Mouse (Mus musculus): Measurements from ENCODE around the gene Card11. TPM values are rescaled to one million over a fixed set of nuclear protein-coding genes. Genes with fewer than 3 reads are reported as not detected.

Gene Card11
- polyA plus RNA-seq, 1 experiment: not detected

- TF ChIP-seq CTCF (IDR thresholded peaks at IDR 0.05; ENCODE audit: insufficient read depth, low read depth, low read length) (no peak), POLR2A (IDR thresholded peaks at IDR 0.05; ENCODE audit: insufficient read depth, low read depth, low read length) (no peak)
- Histone ChIP-seq H3K4me3 (ENCODE audit: insufficient read depth, low read depth, low read length) (no peak overlapping the region), H3K4me1 (ENCODE audit: control insufficient read depth, insufficient read depth, low read length) (no peaks in the 10 kb centered on the region), H3K27ac (ENCODE audit: insufficient read depth, low read depth, low read length) (no peak overlapping the region)
- WGBS: 87% methylated on average over 13 of the region's 13 CpGs
These were observed 99.5 kb downstream of the Card11 start for GRCm38 (mm10) chr5:140900866-140901265.

GRCm38 (mm10) chr5:140891080-140891479, 109.3 kb downstream of the Card11 start:
- H3K4me1 ChIP-seq (ENCODE audit: control insufficient read depth, insufficient read depth, low read length): peaks cover 15% of the 10 kb centered on the region
- H3K4me3 ChIP-seq (ENCODE audit: insufficient read depth, low read depth, low read length): no peak overlapping the region
- no peak overlapping the region for H3K27ac ChIP-seq (ENCODE audit: insufficient read depth, low read depth, low read length)
- WGBS: 48% methylated on average over 9 of the region's 10 CpGs
- TF ChIP-seq POLR2A (IDR thresholded peaks at IDR 0.05; ENCODE audit: insufficient read depth, low read depth, low read length) (no peak), CTCF (IDR thresholded peaks at IDR 0.05; ENCODE audit: insufficient read depth, low read depth, low read length) (no peak)

GRCm38 (mm10) chr5:140890050-140890449, 110.3 kb downstream of the Card11 start:
- no peak overlapping the region for H3K27ac ChIP-seq (ENCODE audit: insufficient read depth, low read depth, low read length)
- 23% methylated on average over 14 of the region's 14 CpGs for WGBS
- H3K4me1 ChIP-seq (ENCODE audit: control insufficient read depth, insufficient read depth, low read length): peaks cover 23% of the 10 kb centered on the region
- H3K4me3 ChIP-seq (ENCODE audit: insufficient read depth, low read depth, low read length): no peak overlapping the region
- TF ChIP-seq CTCF (IDR thresholded peaks at IDR 0.05; ENCODE audit: insufficient read depth, low read depth, low read length): no peak
- no peak for TF ChIP-seq POLR2A (IDR thresholded peaks at IDR 0.05; ENCODE audit: insufficient read depth, low read depth, low read length)

- 52% methylated on average over 8 of the region's 8 CpGs for WGBS
- Histone ChIP-seq H3K4me1 (ENCODE audit: control insufficient read depth, insufficient read depth, low read length) (peaks cover 28% of the 10 kb centered on the region), H3K27ac (ENCODE audit: insufficient read depth, low read depth, low read length) (no peak overlapping the region), H3K4me3 (ENCODE audit: insufficient read depth, low read depth, low read length) (no peak overlapping the region)
- TF ChIP-seq CTCF (IDR thresholded peaks at IDR 0.05; ENCODE audit: insufficient read depth, low read depth, low read length) (peak; percentile 37; the same call in 1 of the 2 replicates), POLR2A (IDR thresholded peaks at IDR 0.05; ENCODE audit: insufficient read depth, low read depth, low read length) (no peak)
These were observed 110.8 kb downstream of the Card11 start for GRCm38 (mm10) chr5:140889539-140889938.

- Histone ChIP-seq H3K4me3 (ENCODE audit: insufficient read depth, low read depth, low read length) (no peak overlapping the region), H3K4me1 (ENCODE audit: control insufficient read depth, insufficient read depth, low read length) (peaks cover 29% of the 10 kb centered on the region), H3K27ac (ENCODE audit: insufficient read depth, low read depth, low read length) (no peak overlapping the region)
- TF ChIP-seq POLR2A (IDR thresholded peaks at IDR 0.05; ENCODE audit: insufficient read depth, low read depth, low read length) (no peak), CTCF (IDR thresholded peaks at IDR 0.05; ENCODE audit: insufficient read depth, low read depth, low read length) (no peak)
- WGBS: 56% methylated on average over 8 of the region's 8 CpGs
These were observed 112.5 kb downstream of the Card11 start for GRCm38 (mm10) chr5:140887871-140888270.

- WGBS: 26% methylated on average over 13 of the region's 13 CpGs
- peaks cover 20% of the 10 kb centered on the region for H3K4me1 ChIP-seq (ENCODE audit: control insufficient read depth, insufficient read depth, low read length)
- no peak overlapping the region for H3K4me3 ChIP-seq (ENCODE audit: insufficient read depth, low read depth, low read length)
- TF ChIP-seq POLR2A (IDR thresholded peaks at IDR 0.05; ENCODE audit: insufficient read depth, low read depth, low read length) (no peak), CTCF (IDR thresholded peaks at IDR 0.05; ENCODE audit: insufficient read depth, low read depth, low read length) (no peak)
- no peak overlapping the region for H3K27ac ChIP-seq (ENCODE audit: insufficient read depth, low read depth, low read length)
These were observed 115.4 kb downstream of the Card11 start for GRCm38 (mm10) chr5:140884966-140885365.

- Histone ChIP-seq H3K4me1 (ENCODE audit: control insufficient read depth, insufficient read depth, low read length) (peaks cover 15% of the 10 kb centered on the region), H3K4me3 (ENCODE audit: insufficient read depth, low read depth, low read length) (no peak overlapping the region), H3K27ac (ENCODE audit: insufficient read depth, low read depth, low read length) (no peak overlapping the region)
- TF ChIP-seq POLR2A (IDR thresholded peaks at IDR 0.05; ENCODE audit: insufficient read depth, low read depth, low read length) (no peak), CTCF (IDR thresholded peaks at IDR 0.05; ENCODE audit: insufficient read depth, low read depth, low read length) (no peak)
- 82% methylated on average over 4 of the region's 4 CpGs for WGBS
These were observed 118.0 kb downstream of the Card11 start for GRCm38 (mm10) chr5:140882391-140882790.

- H3K4me3 ChIP-seq (ENCODE audit: insufficient read depth, low read depth, low read length): no peak overlapping the region
- H3K27ac ChIP-seq (ENCODE audit: insufficient read depth, low read depth, low read length): no peak overlapping the region
- TF ChIP-seq POLR2A (IDR thresholded peaks at IDR 0.05; ENCODE audit: insufficient read depth, low read depth, low read length): no peak
- TF ChIP-seq CTCF (IDR thresholded peaks at IDR 0.05; ENCODE audit: insufficient read depth, low read depth, low read length): no peak
- WGBS: 73% methylated on average over 10 of the region's 10 CpGs
- peaks cover 7% of the 10 kb centered on the region for H3K4me1 ChIP-seq (ENCODE audit: control insufficient read depth, insufficient read depth, low read length)
These were observed 120.2 kb downstream of the Card11 start for GRCm38 (mm10) chr5:140880151-140880550.

- Histone ChIP-seq H3K4me3 (ENCODE audit: insufficient read depth, low read depth, low read length) (no peak overlapping the region), H3K4me1 (ENCODE audit: control insufficient read depth, insufficient read depth, low read length) (no peaks in the 10 kb centered on the region), H3K27ac (ENCODE audit: insufficient read depth, low read depth, low read length) (no peak overlapping the region)
- TF ChIP-seq POLR2A (IDR thresholded peaks at IDR 0.05; ENCODE audit: insufficient read depth, low read depth, low read length) (no peak), CTCF (IDR thresholded peaks at IDR 0.05; ENCODE audit: insufficient read depth, low read depth, low read length) (no peak)
- 74% methylated on average over 6 of the region's 6 CpGs for WGBS
These were observed 121.7 kb downstream of the Card11 start for GRCm38 (mm10) chr5:140878644-140879043.

All from olfactory bulb, adult 2 months (tissue).